Mouse (Mus musculus) erythroblast, embryonic 14.5 days (primary cell): ENCODE data around the gene Sprr2e. TPM values are rescaled to one million over a fixed set of nuclear protein-coding genes. Genes with fewer than 3 reads are reported as not detected.

Source experiments
- H3K27me3 ChIP-seq: 2 replicates; pipeline ENCODE4 v1.6.1; 2012; ENCODE audit warnings: inconsistent platforms; ENCODE audit not compliant: control insufficient read depth
- H3K36me3 ChIP-seq: 2 replicates; pipeline ENCODE4 v1.6.1; 2012; ENCODE audit warnings: mild to moderate bottlenecking, inconsistent platforms; ENCODE audit not compliant: control insufficient read depth
- H3K4me1 ChIP-seq: 2 replicates; pipeline ENCODE4 v1.6.1; 2012; ENCODE audit warnings: inconsistent platforms; ENCODE audit not compliant: control insufficient read depth
- H3K4me3 ChIP-seq: replicated peaks from 2 replicates; pipeline ENCODE3; 2012; ENCODE audit warnings: moderate library complexity, mild to moderate bottlenecking, inconsistent platforms
- H3K9me3 ChIP-seq: 2 replicates; pipeline ENCODE4 v1.6.1; 2012; ENCODE audit warnings: low read length, inconsistent platforms, mixed read lengths; ENCODE audit not compliant: control insufficient read depth
- GATA1 ChIP-seq: IDR thresholded peaks from 2 replicates; pipeline ENCODE4 v1.6.1; 2012; ENCODE audit warnings: low read length, inconsistent platforms, mixed read lengths
- TAL1 ChIP-seq: IDR thresholded peaks from 3 replicates; pipeline ENCODE4 v1.6.1; 2012; ENCODE audit warnings: low read length, inconsistent platforms, mixed read lengths
- polyA plus RNA-seq: library from polyadenylated mRNA; stranded (reverse); fragments of >175 nt; gene quantifications from 2 replicates; pipeline ENCODE4 v1.2.3, GENCODE M21; 2012

Gene Sprr2e
- not detected in 2 replicates for polyA plus RNA-seq

- no peaks in the 10 kb centered on the region for H3K9me3 ChIP-seq
- H3K36me3 ChIP-seq, result no peaks in the 10 kb centered on the region
- H3K4me3 ChIP-seq, result no peak within 1 kb of the TSS
- H3K4me1 ChIP-seq, result no peaks in the 10 kb centered on the region
- no peaks in the 10 kb centered on the region for H3K27me3 ChIP-seq
- no peak for TF ChIP-seq TAL1
- TF ChIP-seq GATA1, result no peak
These were observed at the start of gene Sprr2e for GRCm38 (mm10) chr3:92351843-92352242. Gene Sprr2e (plus strand): TSS chr3:92352143.

DNA sequence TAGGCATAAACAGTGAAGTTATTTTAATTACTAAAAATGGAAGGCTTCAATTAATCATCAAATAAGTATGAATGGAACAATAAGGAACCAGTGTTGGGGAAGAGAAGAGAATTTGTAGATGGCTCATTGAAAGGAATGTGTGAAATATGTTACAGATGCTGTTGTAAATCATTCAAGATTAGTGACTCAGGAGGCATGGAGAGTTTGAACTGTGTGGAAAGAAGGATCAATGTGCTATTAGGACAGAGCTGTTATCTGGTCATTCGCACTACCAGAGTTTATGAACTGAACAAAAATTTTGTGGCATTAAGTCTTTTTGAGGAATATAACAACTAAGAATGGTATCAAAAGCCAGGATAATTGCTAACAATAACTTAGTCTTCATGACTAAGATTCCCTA lies 44.5 kb upstream of the Sprr2e start:
- H3K9me3 ChIP-seq, result no peaks in the 10 kb centered on the region
- H3K4me3 ChIP-seq, result no peak overlapping the region
- TF ChIP-seq TAL1 (no peak), GATA1 (no peak)
- no peaks in the 10 kb centered on the region for H3K4me1 ChIP-seq
- no peaks in the 10 kb centered on the region for H3K27me3 ChIP-seq
- H3K36me3 ChIP-seq, result no peaks in the 10 kb centered on the region

DNA sequence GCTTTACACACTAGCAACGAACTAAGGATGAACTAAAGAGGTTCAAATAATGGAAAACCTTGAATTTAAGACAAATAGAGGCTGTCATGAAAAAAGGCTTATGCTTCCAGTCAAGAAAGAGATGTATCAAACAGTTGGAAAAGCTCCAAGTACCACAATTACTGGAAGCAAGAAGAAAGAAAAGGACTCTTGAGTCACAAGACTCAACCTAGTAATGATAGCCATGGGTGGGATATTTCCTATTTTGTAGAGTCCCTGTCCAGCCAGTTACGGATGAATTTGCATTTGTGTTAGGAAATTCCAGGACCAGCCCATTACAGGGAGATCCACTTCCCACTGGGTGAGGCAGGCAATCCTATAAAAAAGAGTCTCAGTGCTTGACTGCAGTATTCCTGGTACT lies 35.6 kb upstream of the Sprr2e start, which contains the start of gene Sprr2b:
Sprr2b (plus strand) TSS at position 301 of the 400 bp plus-strand sequence.
- TF ChIP-seq GATA1 (no peak), TAL1 (no peak)
- no peak within 1 kb of the TSS for H3K4me3 ChIP-seq
- H3K4me1 ChIP-seq, result no peaks in the 10 kb centered on the region
- no peaks in the 10 kb centered on the region for H3K27me3 ChIP-seq
- H3K36me3 ChIP-seq, result no peaks in the 10 kb centered on the region
- H3K9me3 ChIP-seq, result no peaks in the 10 kb centered on the region

DNA sequence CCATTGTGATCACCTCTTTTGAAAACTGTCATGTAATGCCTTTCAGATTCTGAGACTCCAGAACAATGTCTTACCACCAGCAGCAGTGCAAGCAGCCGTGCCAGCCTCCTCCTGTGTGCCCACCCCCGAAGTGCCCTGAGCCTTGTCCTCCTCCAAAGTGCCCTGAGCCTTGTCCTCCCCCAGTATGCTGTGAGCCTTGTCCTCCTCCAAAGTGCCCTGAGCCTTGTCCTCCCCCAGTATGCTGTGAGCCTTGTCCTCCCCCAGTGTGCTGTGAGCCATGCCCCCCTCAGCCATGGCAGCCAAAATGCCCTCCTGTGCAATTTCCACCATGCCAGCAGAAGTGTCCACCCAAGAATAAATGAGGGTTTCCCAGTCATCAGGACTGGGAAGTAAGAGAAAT lies 34.6 kb upstream of the Sprr2e start:
- no peaks in the 10 kb centered on the region for H3K9me3 ChIP-seq
- H3K36me3 ChIP-seq, result no peaks in the 10 kb centered on the region
- TF ChIP-seq TAL1 (no peak), GATA1 (no peak)
- H3K4me3 ChIP-seq, result no peak overlapping the region
- no peaks in the 10 kb centered on the region for H3K4me1 ChIP-seq
- no peaks in the 10 kb centered on the region for H3K27me3 ChIP-seq

- Histone ChIP-seq H3K4me3 (no peak overlapping the region), H3K4me1 (no peaks in the 10 kb centered on the region), H3K9me3 (no peaks in the 10 kb centered on the region), H3K27me3 (no peaks in the 10 kb centered on the region), H3K36me3 (no peaks in the 10 kb centered on the region)
- TF ChIP-seq GATA1, result no peak
- no peak for TF ChIP-seq TAL1
These were observed 15.7 kb upstream of the Sprr2e start for GRCm38 (mm10) chr3:92336278-92336677.

GRCm38 (mm10) chr3:92338840-92339239 lies 13.1 kb upstream of the Sprr2e start, which contains the start of gene Sprr2d:
Gene Sprr2d (plus strand): TSS chr3:92339140.
- TF ChIP-seq TAL1 (no peak), GATA1 (no peak)
- no peaks in the 10 kb centered on the region for H3K27me3 ChIP-seq
- H3K4me1 ChIP-seq, result no peaks in the 10 kb centered on the region

GRCm38 (mm10) chr3:92361619-92362018 lies 9.7 kb downstream of the Sprr2e start:
- Histone ChIP-seq H3K36me3 (no peaks in the 10 kb centered on the region), H3K9me3 (no peaks in the 10 kb centered on the region), H3K4me3 (no peak overlapping the region), H3K27me3 (no peaks in the 10 kb centered on the region), H3K4me1 (no peaks in the 10 kb centered on the region)
- TF ChIP-seq GATA1 (no peak), TAL1 (no peak)

More at GRCm38 (mm10) chr3:92338840-92339239, 13.1 kb upstream of the Sprr2e start, which contains the start of gene Sprr2d:
- H3K9me3 ChIP-seq, result no peaks in the 10 kb centered on the region
- H3K4me3 ChIP-seq, result no peak within 1 kb of the TSS
- no peaks in the 10 kb centered on the region for H3K36me3 ChIP-seq

GRCm38 (mm10) chr3:92364887-92365286 lies 12.9 kb downstream of the Sprr2e start, which contains the start of gene Sprr2f:
Gene Sprr2f (plus strand): TSS chr3:92365187.
- TF ChIP-seq TAL1, result no peak
- no peak for TF ChIP-seq GATA1
- Histone ChIP-seq H3K4me1 (no peaks in the 10 kb centered on the region), H3K27me3 (no peaks in the 10 kb centered on the region), H3K36me3 (no peaks in the 10 kb centered on the region), H3K9me3 (no peaks in the 10 kb centered on the region), H3K4me3 (no peak within 1 kb of the TSS)

- TF ChIP-seq TAL1 (no peak), GATA1 (no peak)
- Histone ChIP-seq H3K9me3 (no peaks in the 10 kb centered on the region), H3K4me1 (no peaks in the 10 kb centered on the region), H3K36me3 (no peaks in the 10 kb centered on the region), H3K27me3 (no peaks in the 10 kb centered on the region), H3K4me3 (no peak overlapping the region)
These were observed 21.7 kb downstream of the Sprr2e start for GRCm38 (mm10) chr3:92373613-92374012.

DNA sequence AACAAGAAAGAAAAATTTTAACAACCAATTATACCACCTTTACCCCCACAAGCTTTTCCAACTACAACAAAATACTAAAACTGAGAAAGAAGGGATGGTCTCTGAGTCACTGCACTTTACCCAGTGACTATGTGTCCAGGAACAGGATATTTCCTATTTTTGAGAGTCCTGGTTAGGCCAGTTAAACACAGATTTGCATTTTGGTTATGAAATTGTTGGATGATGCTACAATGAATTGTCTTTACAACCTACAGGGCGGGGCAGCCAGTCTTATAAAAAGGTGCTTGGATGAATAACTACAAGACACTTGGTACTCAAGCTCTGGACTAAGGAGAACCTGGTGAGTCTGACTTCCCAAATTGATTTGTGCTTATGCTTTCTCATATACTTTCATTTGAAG lies 33.4 kb downstream of the Sprr2e start, which contains the start of gene Sprr2h:
Sprr2h (plus strand) TSS at position 301 of the 400 bp plus-strand sequence.
- H3K4me1 ChIP-seq, result no peaks in the 10 kb centered on the region
- H3K36me3 ChIP-seq, result no peaks in the 10 kb centered on the region
- H3K9me3 ChIP-seq, result no peaks in the 10 kb centered on the region
- H3K4me3 ChIP-seq, result no peak within 1 kb of the TSS
- H3K27me3 ChIP-seq, result no peaks in the 10 kb centered on the region
- TF ChIP-seq GATA1 (no peak), TAL1 (no peak)
